Mouse (Mus musculus) stomach, embryonic 16.5 days (tissue): ENCODE data around the gene Klf13. TPM values are rescaled to one million over a fixed set of nuclear protein-coding genes. Genes with fewer than 3 reads are reported as not detected.
A peak's percentile ranks its signal among the peaks of the same experiment; 100 is the strongest.

Source experiments
- ATAC-seq: fragments of 200-750 bp; cut with Nextera tagmentation; 2 replicates; pipeline ENCODE4 v1.8.0; 2017; ENCODE audit warnings: moderate number of reproducible peaks, moderate TSS enrichment; ENCODE audit not compliant: insufficient read depth, low FRiP score
- H3K27ac ChIP-seq: fragments of 300-500 bp; sonication (generic); 2 replicates; pipeline ENCODE4 v1.5.1; 2014; ENCODE audit warnings: low read length
- H3K27me3 ChIP-seq: fragments of 300-500 bp; sonication (generic); 2 replicates; pipeline ENCODE4 v1.6.1; 2014; ENCODE audit warnings: low read length, control low read depth, mixed read lengths; ENCODE audit not compliant: control insufficient read depth, insufficient read depth
- H3K36me3 ChIP-seq: fragments of 300-500 bp; sonication (generic); 2 replicates; pipeline ENCODE4 v1.6.1; 2014; ENCODE audit warnings: low read length; ENCODE audit not compliant: control insufficient read depth, insufficient read depth
- H3K4me1 ChIP-seq: fragments of 300-500 bp; sonication (generic); 2 replicates; pipeline ENCODE4 v1.6.1; 2014; ENCODE audit warnings: low read length, control low read depth, mixed read lengths; ENCODE audit not compliant: control insufficient read depth, insufficient read depth
- H3K4me2 ChIP-seq: fragments of 300-500 bp; sonication (generic); 2 replicates; pipeline ENCODE4 v1.6.1; 2014; ENCODE audit warnings: low read depth, low read length, mixed read lengths
- H3K4me3 ChIP-seq: fragments of 300-500 bp; sonication (generic); replicated peaks from 2 replicates; pipeline ENCODE4 v1.5.1; 2014; ENCODE audit warnings: mild to moderate bottlenecking, low read length
- H3K9ac ChIP-seq: fragments of 300-500 bp; sonication (generic); 2 replicates; pipeline ENCODE4 v1.6.1; 2014; ENCODE audit warnings: low read length
- H3K9me3 ChIP-seq: fragments of 300-500 bp; sonication (generic); replicated peaks from 2 replicates; pipeline ENCODE4 v1.6.1; 2016; ENCODE audit warnings: low read length, control low read depth; ENCODE audit not compliant: control insufficient read depth
- WGBS: fragments of 180-500 bp; shearing (Covaris S2); extraction: QIAGEN DNeasy Blood & Tissue Kit; methylation state at CpG from one replicate; pipeline ENCODE4 v1.1.7; 2014; 5-methylcytosine and 5-hydroxymethylcytosine counted together
- polyA plus RNA-seq: library from polyadenylated mRNA; unstranded; fragments of >200 nt; fragmentation: Nextera tagmentation; extraction: Ambion mirVana; gene quantifications from 2 replicates; pipeline ENCODE4 v1.2.1, GENCODE M21; 2015

Klf13 gene
- polyA plus RNA-seq, 1 experiment from 2014 or later, result 30.8 TPM

DNA sequence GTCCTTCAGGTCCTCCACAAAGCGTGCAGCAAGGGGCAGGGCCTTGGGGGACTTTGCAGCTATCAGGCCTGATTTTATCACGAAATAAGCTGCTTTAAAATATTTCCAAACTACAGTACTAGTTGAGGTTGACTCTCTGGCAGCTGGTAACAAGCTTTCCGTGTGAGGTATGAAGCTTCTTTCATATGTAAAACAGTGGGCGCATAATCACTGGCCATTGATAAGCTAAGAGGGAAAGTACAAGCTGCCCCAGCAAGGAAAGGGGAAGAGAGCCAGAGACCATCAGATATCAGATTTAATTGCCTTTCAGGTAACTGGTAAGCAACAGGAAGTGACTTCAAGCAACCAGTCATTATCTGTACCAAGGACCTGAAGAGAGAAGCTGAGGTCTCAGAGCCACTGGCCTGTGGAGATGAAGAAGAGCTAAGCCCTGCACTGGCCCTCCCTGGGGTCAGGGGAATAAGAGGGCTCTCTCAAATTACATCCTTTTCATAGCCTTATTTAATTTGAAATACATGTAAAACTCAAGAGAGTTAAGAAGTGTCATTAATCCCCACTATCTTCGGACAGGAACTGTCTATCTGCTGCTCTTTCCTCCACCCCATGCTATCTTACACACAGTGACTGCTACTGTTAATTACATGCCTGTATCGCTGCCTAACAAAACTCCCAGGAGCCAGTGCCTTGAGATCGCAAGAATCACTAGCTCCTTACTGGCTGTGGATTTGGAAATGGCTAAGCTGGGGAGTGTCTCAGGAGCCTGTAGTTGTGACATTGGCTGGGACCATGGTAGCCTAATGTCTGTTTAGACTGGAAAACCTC lies 13.6 kb upstream of the Klf13 start:
- no peak overlapping the region for H3K9ac ChIP-seq
- ATAC-seq, result no peak
- no peaks in the 10 kb centered on the region for H3K36me3 ChIP-seq
- H3K9me3 ChIP-seq, result no peaks in the 10 kb centered on the region
- H3K27ac ChIP-seq, result no peak overlapping the region
- H3K4me2 ChIP-seq, result no peak overlapping the region
- H3K27me3 ChIP-seq, result no peaks in the 10 kb centered on the region
- 66% methylated on average over 7 of the region's 7 CpGs for WGBS
- H3K4me3 ChIP-seq, result no peak overlapping the region
- peaks cover 5% of the 10 kb centered on the region; the same call in 1 of the 2 replicates for H3K4me1 ChIP-seq

DNA sequence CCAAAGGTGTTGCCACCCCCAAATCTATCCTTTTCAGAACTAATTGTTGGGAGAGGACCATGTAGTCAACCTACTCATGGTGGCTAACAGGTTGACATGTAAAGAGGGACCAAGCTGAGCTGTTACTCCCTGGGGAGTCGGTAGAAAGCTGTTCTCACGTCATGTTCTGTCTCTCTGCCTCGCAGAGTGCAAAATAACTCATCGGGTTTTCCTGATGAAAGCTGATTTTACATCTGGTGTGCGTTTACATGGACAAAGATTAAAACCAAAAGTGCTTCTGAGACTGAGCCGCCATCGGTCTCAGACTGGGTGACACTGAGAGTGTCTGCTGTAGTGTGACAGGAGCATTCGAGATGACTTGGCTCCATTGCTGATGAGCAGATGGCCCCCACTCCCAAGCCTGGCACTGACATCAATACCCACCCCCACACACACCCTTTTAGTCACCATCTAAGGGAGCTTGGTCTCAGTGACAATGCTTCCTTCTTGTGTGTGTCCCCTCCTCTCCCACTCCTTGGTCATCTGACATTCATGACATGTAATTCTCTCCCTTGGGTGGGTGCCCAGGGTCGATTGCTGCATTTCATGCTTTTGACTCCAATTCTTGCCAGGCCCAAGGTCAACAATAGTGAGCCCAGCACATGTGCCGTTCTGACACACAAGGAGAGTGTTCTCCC lies 12.4 kb upstream of the Klf13 start:
- Histone ChIP-seq H3K27me3 (no peaks in the 10 kb centered on the region), H3K9me3 (no peaks in the 10 kb centered on the region), H3K4me2 (no peak overlapping the region), H3K9ac (no peak overlapping the region), H3K4me3 (no peak overlapping the region), H3K27ac (no peak overlapping the region), H3K36me3 (no peaks in the 10 kb centered on the region), H3K4me1 (no peaks in the 10 kb centered on the region)
- no peak for ATAC-seq
- 76% methylated on average over 10 of the region's 10 CpGs for WGBS

DNA sequence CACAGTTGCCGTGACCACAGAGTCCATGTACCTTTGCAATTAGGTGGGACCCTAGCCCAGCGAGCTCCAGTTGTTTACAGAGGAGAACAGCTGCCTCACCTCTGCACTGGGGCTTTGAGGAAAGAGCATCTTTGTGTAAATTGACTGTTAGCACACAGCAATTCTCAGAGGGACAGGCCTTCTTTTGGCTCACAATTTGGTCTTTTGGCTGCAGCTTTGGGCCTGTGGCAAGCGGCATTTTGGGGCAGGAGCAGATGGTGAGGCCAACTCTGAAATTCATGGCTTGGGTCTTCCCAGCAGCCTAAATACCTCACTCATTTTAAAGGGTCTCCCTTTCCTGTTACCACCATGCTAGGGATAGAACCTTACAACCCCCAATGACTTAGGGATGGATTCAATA lies 10.5 kb upstream of the Klf13 start:
- ATAC-seq, result no peak
- H3K4me1 ChIP-seq, result no peaks in the 10 kb centered on the region
- no peak overlapping the region for H3K4me3 ChIP-seq
- no peak overlapping the region for H3K27ac ChIP-seq
- no peak overlapping the region for H3K4me2 ChIP-seq
- H3K9ac ChIP-seq, result no peak overlapping the region
- no peaks in the 10 kb centered on the region for H3K27me3 ChIP-seq
- no peaks in the 10 kb centered on the region for H3K36me3 ChIP-seq
- 48% methylated on average over 3 of the region's 3 CpGs for WGBS
- H3K9me3 ChIP-seq, result no peaks in the 10 kb centered on the region

DNA sequence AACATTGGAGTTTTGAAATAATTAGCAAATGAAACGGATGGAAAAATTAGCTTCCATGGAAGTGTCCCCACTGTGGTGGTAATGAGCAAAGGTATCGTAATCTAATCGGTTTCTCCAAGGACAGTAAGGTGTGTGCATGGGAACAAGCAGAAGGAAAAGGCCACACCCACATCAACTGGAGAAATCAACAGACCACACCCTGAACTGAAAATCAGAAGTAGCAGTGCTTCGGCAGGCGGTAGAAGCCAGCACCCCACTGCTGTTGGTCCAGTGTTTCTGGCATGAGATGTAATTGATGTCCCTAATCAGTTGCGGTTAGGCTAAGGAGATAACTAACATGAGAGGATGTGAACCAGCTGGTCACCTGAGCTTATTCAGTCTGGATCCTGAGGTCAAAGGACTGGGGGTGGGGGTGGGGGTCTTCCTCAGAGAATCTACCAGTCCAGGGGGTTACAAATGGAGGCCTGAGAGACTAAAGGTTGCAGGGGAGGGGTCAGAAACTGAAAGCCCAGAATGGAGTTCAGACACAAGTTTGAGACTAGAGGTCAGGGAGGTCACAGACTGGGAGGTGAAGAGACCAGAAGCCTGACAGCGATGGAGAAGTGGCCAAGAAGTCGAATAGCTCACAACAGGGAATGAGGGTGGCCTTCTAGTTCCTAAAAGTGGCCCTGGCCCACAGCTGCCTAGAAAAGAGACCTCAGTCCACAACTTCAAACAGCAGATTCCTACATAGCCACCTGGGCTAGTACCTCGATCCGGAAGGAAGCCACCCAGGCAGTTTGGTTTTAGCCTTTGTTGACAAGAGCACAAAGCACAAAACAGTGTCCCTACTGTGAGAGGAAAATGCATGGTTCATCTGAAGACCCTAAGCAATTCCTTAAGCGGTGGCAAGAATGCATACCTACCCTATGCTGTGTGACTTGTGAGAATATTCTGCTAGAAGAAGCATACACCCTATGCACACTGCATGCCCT lies 9.1 kb upstream of the Klf13 start:
- Histone ChIP-seq H3K4me2 (no peak overlapping the region), H3K27ac (no peak overlapping the region), H3K27me3 (no peaks in the 10 kb centered on the region), H3K4me3 (no peak overlapping the region), H3K4me1 (no peaks in the 10 kb centered on the region), H3K36me3 (no peaks in the 10 kb centered on the region), H3K9me3 (no peaks in the 10 kb centered on the region), H3K9ac (no peak overlapping the region)
- WGBS, result 45% methylated on average over 11 of the region's 11 CpGs
- no peak for ATAC-seq

DNA sequence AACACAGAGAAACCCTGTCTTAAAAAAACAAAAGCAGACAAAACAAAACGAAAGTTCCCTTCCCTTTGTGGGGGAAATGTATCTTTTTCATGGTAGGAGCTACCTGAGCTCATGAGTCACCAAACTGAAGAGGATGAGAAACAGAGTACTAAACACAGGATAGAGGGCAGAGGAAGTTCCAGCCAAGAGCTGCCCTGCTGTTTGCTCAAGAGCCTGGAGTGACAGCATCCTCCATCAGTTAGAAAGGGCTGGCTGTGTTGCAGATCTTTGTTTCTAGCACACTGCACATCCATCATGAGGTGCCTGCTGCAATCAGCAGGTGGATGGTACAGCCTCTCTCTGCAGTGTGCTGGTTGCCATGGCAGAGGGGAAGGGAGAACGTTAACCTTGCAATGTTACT lies 5.2 kb upstream of the Klf13 start:
- peaks cover 7% of the 10 kb centered on the region for H3K4me1 ChIP-seq

DNA sequence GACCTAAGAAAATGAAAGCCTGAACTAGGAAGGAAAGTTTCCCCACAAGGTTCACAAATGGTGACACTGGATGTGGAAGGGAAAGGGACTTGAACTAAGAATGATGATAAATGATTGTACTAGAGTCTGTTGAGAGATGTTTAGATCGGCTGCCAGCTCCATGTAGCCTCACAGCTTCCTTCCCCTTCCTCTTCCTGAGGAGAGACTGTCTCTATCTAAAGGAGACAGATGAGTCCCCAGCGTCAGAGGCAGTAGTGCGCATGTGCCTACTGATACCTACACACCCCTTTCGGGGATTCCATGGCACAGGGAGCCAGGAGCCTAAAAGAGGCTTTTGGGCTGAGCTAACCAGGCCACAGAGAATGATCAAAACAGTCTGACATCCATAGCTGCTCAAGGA lies 2.8 kb upstream of the Klf13 start:
- Histone ChIP-seq H3K4me3 (no peak overlapping the region), H3K9me3 (no peaks in the 10 kb centered on the region), H3K27me3 (no peaks in the 10 kb centered on the region), H3K36me3 (no peaks in the 10 kb centered on the region), H3K27ac (no peak overlapping the region), H3K9ac (no peak overlapping the region), H3K4me1 (peaks cover 7% of the 10 kb centered on the region), H3K4me2 (no peak overlapping the region)
- WGBS, result 69% methylated on average over 4 of the region's 4 CpGs
- ATAC-seq, result no peak

More for the DNA sequence above, 5.2 kb upstream of the Klf13 start:
- no peak overlapping the region for H3K9ac ChIP-seq
- no peak overlapping the region for H3K4me2 ChIP-seq
- 37% methylated on average over 2 of the region's 2 CpGs for WGBS
- no peak for ATAC-seq
- H3K36me3 ChIP-seq, result no peaks in the 10 kb centered on the region
- H3K27ac ChIP-seq, result no peak overlapping the region
- H3K4me3 ChIP-seq, result no peak overlapping the region
- no peaks in the 10 kb centered on the region for H3K9me3 ChIP-seq
- no peaks in the 10 kb centered on the region for H3K27me3 ChIP-seq

DNA sequence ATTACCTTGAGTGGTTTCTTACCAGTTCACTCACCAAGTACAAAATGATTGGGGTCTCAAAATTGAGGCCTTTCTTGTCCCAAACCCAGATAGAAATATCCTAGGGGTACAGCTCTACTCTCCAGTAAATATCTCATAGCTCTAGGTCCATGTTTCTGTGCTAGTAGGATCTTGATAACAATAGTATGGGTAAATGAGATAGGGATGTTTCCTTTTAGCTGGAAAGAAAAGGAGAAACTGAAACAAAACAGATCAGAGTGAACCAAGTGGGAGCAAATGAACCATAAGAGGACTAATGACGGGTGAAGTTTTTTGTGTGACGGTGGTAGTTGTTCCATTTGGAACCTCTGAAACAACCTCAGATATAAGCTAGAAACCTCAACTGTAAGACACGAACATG lies 2.3 kb upstream of the Klf13 start:
- Histone ChIP-seq H3K9ac (no peak overlapping the region), H3K4me3 (no peak overlapping the region), H3K4me1 (peaks cover 7% of the 10 kb centered on the region), H3K4me2 (no peak overlapping the region), H3K36me3 (no peaks in the 10 kb centered on the region), H3K27me3 (no peaks in the 10 kb centered on the region), H3K9me3 (no peaks in the 10 kb centered on the region), H3K27ac (no peak overlapping the region)
- WGBS, result 88% methylated on average over 3 of the region's 3 CpGs
- no peak for ATAC-seq

DNA sequence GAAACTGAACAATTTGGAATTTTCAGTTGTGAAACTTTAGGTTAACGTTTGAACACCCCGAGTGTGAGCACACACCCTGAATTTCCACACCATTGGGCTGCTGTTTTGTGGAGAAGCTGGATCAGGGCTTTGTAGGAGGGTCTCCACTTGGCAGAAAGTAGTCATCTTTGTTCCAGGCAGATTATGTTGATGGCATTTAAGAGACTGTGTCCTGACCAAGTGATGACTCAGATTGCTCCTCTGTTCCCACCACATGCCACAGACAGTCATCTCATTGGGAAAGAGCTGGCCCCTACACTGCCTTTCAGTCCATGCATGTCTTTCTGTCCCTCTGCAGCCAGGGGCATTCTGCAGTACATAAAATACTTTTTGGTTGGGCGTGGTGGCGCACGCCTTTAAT lies 1.6 kb upstream of the Klf13 start:
- no peak overlapping the region for H3K9ac ChIP-seq
- no peak overlapping the region for H3K4me3 ChIP-seq
- H3K4me1 ChIP-seq, result peaks cover 13% of the 10 kb centered on the region
- H3K27me3 ChIP-seq, result no peaks in the 10 kb centered on the region
- 87% methylated on average over 5 of the region's 5 CpGs for WGBS
- no peak for ATAC-seq
- H3K36me3 ChIP-seq, result no peaks in the 10 kb centered on the region
- no peaks in the 10 kb centered on the region for H3K9me3 ChIP-seq
- H3K4me2 ChIP-seq, result no peak overlapping the region
- H3K27ac ChIP-seq, result peak overlapping the region; percentile 99
